Mouse (Mus musculus) hindbrain, embryonic 12.5 days (tissue): ENCODE data around the gene Fgd2. TPM values are rescaled to one million over a fixed set of nuclear protein-coding genes. Genes with fewer than 3 reads are reported as not detected.
A peak's percentile ranks its signal among the peaks of the same experiment; 100 is the strongest.

Experiments
- ATAC-seq: fragments of 200-750 bp; cut with Nextera tagmentation; 2 replicates; pipeline ENCODE4 v1.8.0; 2017; ENCODE audit warnings: moderate TSS enrichment; ENCODE audit not compliant: low FRiP score
- H3K27ac ChIP-seq: fragments of 300-500 bp; sonication (generic); 2 replicates; pipeline ENCODE4 v1.5.1; 2016; ENCODE audit warnings: mild to moderate bottlenecking
- H3K27me3 ChIP-seq: fragments of 300-500 bp; sonication (generic); 2 replicates; pipeline ENCODE4 v1.6.1; 2016; ENCODE audit warnings: mild to moderate bottlenecking
- H3K36me3 ChIP-seq: fragments of 300-500 bp; sonication (generic); 2 replicates; pipeline ENCODE4 v1.6.1; 2016; ENCODE audit warnings: mild to moderate bottlenecking
- H3K4me1 ChIP-seq: fragments of 300-500 bp; sonication (generic); 2 replicates; pipeline ENCODE4 v1.6.1; 2016
- H3K4me2 ChIP-seq: fragments of 300-500 bp; sonication (generic); replicated peaks from 2 replicates; pipeline ENCODE4 v1.6.1; 2016; ENCODE audit warnings: mild to moderate bottlenecking
- H3K4me3 ChIP-seq: fragments of 300-500 bp; sonication (generic); 2 replicates; pipeline ENCODE4 v1.5.1; 2016; ENCODE audit warnings: mild to moderate bottlenecking
- H3K9ac ChIP-seq: fragments of 300-500 bp; sonication (generic); 2 replicates; pipeline ENCODE4 v1.6.1; 2016; ENCODE audit warnings: mild to moderate bottlenecking, moderate library complexity
- H3K9me3 ChIP-seq: fragments of 300-500 bp; sonication (generic); replicated peaks from 2 replicates; pipeline ENCODE4 v1.6.1; 2016; ENCODE audit warnings: mild to moderate bottlenecking
- WGBS: fragments of 180-500 bp; shearing (Covaris S2); methylation state at CpG from one replicate; pipeline ENCODE4 v1.1.7; 2016; 5-methylcytosine and 5-hydroxymethylcytosine counted together
- polyA plus RNA-seq: library from polyadenylated mRNA; unstranded; fragments of >200 nt; fragmentation: Nextera tagmentation; extraction: Ambion mirVana; gene quantifications from 2 replicates; pipeline ENCODE4 v1.2.1, GENCODE M21; 2016

Fgd2 gene
- polyA plus RNA-seq, 1 experiment from 2014 or later = 7.0 TPM

- peaks cover 31% of the 10 kb centered on the region for H3K4me1 ChIP-seq
- H3K27ac ChIP-seq = peak overlapping the region; percentile 24; the same call in 1 of the 2 replicates
- H3K9me3 ChIP-seq = no peaks in the 10 kb centered on the region
- no peak overlapping the region for H3K4me3 ChIP-seq
- H3K4me2 ChIP-seq = no peak overlapping the region
- ATAC-seq = peak; percentile 84
- 19% methylated on average over 6 of the region's 6 CpGs for WGBS
- H3K36me3 ChIP-seq = no peaks in the 10 kb centered on the region
- H3K9ac ChIP-seq = no peak overlapping the region
- H3K27me3 ChIP-seq = peaks cover 18% of the 10 kb centered on the region
Measured at GRCm38 (mm10) chr17:29396821-29397242, 36.1 kb downstream of the Fgd2 start.

- H3K36me3 ChIP-seq = no peaks in the 10 kb centered on the region
- WGBS = 1% methylated on average over 27 of the region's 27 CpGs
- H3K4me3 ChIP-seq = peak overlapping the region; percentile 27
- peak; percentile 59 for ATAC-seq
- peak overlapping the region; percentile 51 for H3K9ac ChIP-seq
- H3K4me1 ChIP-seq = peaks cover 31% of the 10 kb centered on the region
- H3K4me2 ChIP-seq = peak overlapping the region; percentile 60
- peaks cover 22% of the 10 kb centered on the region for H3K27me3 ChIP-seq
- peak overlapping the region; percentile 42; the same call in 1 of the 2 replicates for H3K27ac ChIP-seq
- no peaks in the 10 kb centered on the region for H3K9me3 ChIP-seq
Measured at GRCm38 (mm10) chr17:29397480-29398433, 37.0 kb downstream of the Fgd2 start.

- no peaks in the 10 kb centered on the region for H3K36me3 ChIP-seq
- H3K27ac ChIP-seq = no peak overlapping the region
- H3K9ac ChIP-seq = no peak overlapping the region
- peak overlapping the region; percentile 27 for H3K4me3 ChIP-seq
- ATAC-seq = no peak
- peak overlapping the region; percentile 60 for H3K4me2 ChIP-seq
- WGBS = 10% methylated on average over 17 of the region's 17 CpGs
- peaks cover 22% of the 10 kb centered on the region for H3K27me3 ChIP-seq
- no peaks in the 10 kb centered on the region for H3K9me3 ChIP-seq
- H3K4me1 ChIP-seq = peaks cover 31% of the 10 kb centered on the region
Measured at GRCm38 (mm10) chr17:29398434-29399026, 37.8 kb downstream of the Fgd2 start.

GRCm38 (mm10) chr17:29399241-29399910 lies 38.7 kb downstream of the Fgd2 start:
- ATAC-seq = no peak
- Histone ChIP-seq H3K4me2 (no peak overlapping the region), H3K27ac (no peak overlapping the region), H3K9ac (no peak overlapping the region), H3K4me1 (peaks cover 31% of the 10 kb centered on the region), H3K36me3 (no peaks in the 10 kb centered on the region), H3K4me3 (no peak overlapping the region), H3K27me3 (peaks cover 22% of the 10 kb centered on the region), H3K9me3 (no peaks in the 10 kb centered on the region)
- 34% methylated on average over 14 of the region's 14 CpGs for WGBS

- no peak overlapping the region for H3K9ac ChIP-seq
- H3K27me3 ChIP-seq = peaks cover 22% of the 10 kb centered on the region
- H3K27ac ChIP-seq = no peak overlapping the region
- peaks cover 31% of the 10 kb centered on the region for H3K4me1 ChIP-seq
- H3K4me3 ChIP-seq = no peak overlapping the region
- no peaks in the 10 kb centered on the region for H3K9me3 ChIP-seq
- H3K4me2 ChIP-seq = no peak overlapping the region
- no peak for ATAC-seq
- WGBS = 61% methylated on average over 5 of the region's 5 CpGs
- no peaks in the 10 kb centered on the region for H3K36me3 ChIP-seq
Measured at GRCm38 (mm10) chr17:29400044-29400443, 39.3 kb downstream of the Fgd2 start.

GRCm38 (mm10) chr17:29401741-29402268 lies 41.1 kb downstream of the Fgd2 start:
- no peaks in the 10 kb centered on the region for H3K9me3 ChIP-seq
- H3K9ac ChIP-seq = no peak overlapping the region
- H3K27me3 ChIP-seq = peaks cover 22% of the 10 kb centered on the region
- H3K4me3 ChIP-seq = no peak overlapping the region
- no peak overlapping the region for H3K4me2 ChIP-seq
- no peak overlapping the region for H3K27ac ChIP-seq
- 61% methylated on average over 15 of the region's 15 CpGs for WGBS
- peaks cover 29% of the 10 kb centered on the region for H3K4me1 ChIP-seq
- ATAC-seq = no peak
- H3K36me3 ChIP-seq = no peaks in the 10 kb centered on the region

GRCm38 (mm10) chr17:29403179-29403578 lies 42.5 kb downstream of the Fgd2 start:
- 87% methylated on average over 1 of the region's 1 CpGs for WGBS
- Histone ChIP-seq H3K27me3 (peaks cover 22% of the 10 kb centered on the region), H3K4me2 (no peak overlapping the region), H3K9ac (no peak overlapping the region), H3K36me3 (no peaks in the 10 kb centered on the region), H3K27ac (no peak overlapping the region), H3K4me1 (peaks cover 15% of the 10 kb centered on the region), H3K4me3 (no peak overlapping the region), H3K9me3 (no peaks in the 10 kb centered on the region)
- no peak for ATAC-seq

- Histone ChIP-seq H3K36me3 (no peaks in the 10 kb centered on the region), H3K27ac (no peak overlapping the region), H3K27me3 (peaks cover 17% of the 10 kb centered on the region), H3K4me1 (no peaks in the 10 kb centered on the region), H3K9ac (no peak overlapping the region), H3K4me3 (no peak overlapping the region), H3K4me2 (no peak overlapping the region), H3K9me3 (no peaks in the 10 kb centered on the region)
- no peak for ATAC-seq
- WGBS = 41% methylated on average over 13 of the region's 13 CpGs
Measured at GRCm38 (mm10) chr17:29405501-29405900, 44.8 kb downstream of the Fgd2 start.

- ATAC-seq = no peak
- H3K27ac ChIP-seq = no peak overlapping the region
Measured at GRCm38 (mm10) chr17:29406077-29406476, 45.4 kb downstream of the Fgd2 start.

GRCm38 (mm10) chr17:29407405-29407804 lies 46.7 kb downstream of the Fgd2 start:
- no peak overlapping the region for H3K27ac ChIP-seq
- H3K9me3 ChIP-seq = no peaks in the 10 kb centered on the region
- no peak overlapping the region for H3K9ac ChIP-seq
- H3K36me3 ChIP-seq = no peaks in the 10 kb centered on the region
- H3K4me2 ChIP-seq = no peak overlapping the region
- no peak for ATAC-seq
- no peaks in the 10 kb centered on the region for H3K4me1 ChIP-seq
- no peaks in the 10 kb centered on the region for H3K27me3 ChIP-seq
- WGBS = 86% methylated on average over 5 of the region's 5 CpGs
- no peak overlapping the region for H3K4me3 ChIP-seq

More at GRCm38 (mm10) chr17:29406077-29406476, 45.4 kb downstream of the Fgd2 start:
- Histone ChIP-seq H3K27me3 (peaks cover 12% of the 10 kb centered on the region), H3K9ac (no peak overlapping the region), H3K4me3 (no peak overlapping the region), H3K4me1 (no peaks in the 10 kb centered on the region), H3K36me3 (no peaks in the 10 kb centered on the region), H3K9me3 (no peaks in the 10 kb centered on the region), H3K4me2 (no peak overlapping the region)
- 33% methylated on average over 6 of the region's 6 CpGs for WGBS

GRCm38 (mm10) chr17:29408364-29408763 lies 47.6 kb downstream of the Fgd2 start:
- Histone ChIP-seq H3K27ac (no peak overlapping the region), H3K27me3 (no peaks in the 10 kb centered on the region), H3K4me1 (no peaks in the 10 kb centered on the region), H3K9me3 (no peaks in the 10 kb centered on the region), H3K36me3 (no peaks in the 10 kb centered on the region), H3K4me3 (no peak overlapping the region), H3K4me2 (no peak overlapping the region), H3K9ac (no peak overlapping the region)
- ATAC-seq = no peak
- WGBS = 95% methylated on average over 13 of the region's 13 CpGs

- no peak for ATAC-seq
- 71% methylated on average over 5 of the region's 5 CpGs for WGBS
Measured at GRCm38 (mm10) chr17:29409800-29410343, 49.2 kb downstream of the Fgd2 start.

More at GRCm38 (mm10) chr17:29409800-29410343, 49.2 kb downstream of the Fgd2 start:
- Histone ChIP-seq H3K9ac (no peak overlapping the region), H3K27me3 (no peaks in the 10 kb centered on the region), H3K4me2 (no peak overlapping the region), H3K4me1 (no peaks in the 10 kb centered on the region), H3K36me3 (no peaks in the 10 kb centered on the region), H3K27ac (no peak overlapping the region), H3K9me3 (no peaks in the 10 kb centered on the region), H3K4me3 (no peak overlapping the region)
